Mouse (Mus musculus) gonadal fat pad, adult 2 months (tissue): ENCODE results near the gene Dyrk1a. TPM values are rescaled to one million over a fixed set of nuclear protein-coding genes. Genes with fewer than 3 reads are reported as not detected.

Source experiments
- DNase-seq: peaks from one replicate; pipeline ENCODE4 v3.0.0-alpha.2; 2012; ENCODE audit warnings: low read depth
- polyA plus RNA-seq: library from polyadenylated mRNA; depleted of rRNA; stranded (reverse); fragments of >200 nt; gene quantifications from 2 replicates; pipeline ENCODE4 v1.2.3, GENCODE M21; 2012; rRNA removed

The Dyrk1a gene
- 29.1 and 32.1 TPM in 2 replicates for polyA plus RNA-seq

DNA sequence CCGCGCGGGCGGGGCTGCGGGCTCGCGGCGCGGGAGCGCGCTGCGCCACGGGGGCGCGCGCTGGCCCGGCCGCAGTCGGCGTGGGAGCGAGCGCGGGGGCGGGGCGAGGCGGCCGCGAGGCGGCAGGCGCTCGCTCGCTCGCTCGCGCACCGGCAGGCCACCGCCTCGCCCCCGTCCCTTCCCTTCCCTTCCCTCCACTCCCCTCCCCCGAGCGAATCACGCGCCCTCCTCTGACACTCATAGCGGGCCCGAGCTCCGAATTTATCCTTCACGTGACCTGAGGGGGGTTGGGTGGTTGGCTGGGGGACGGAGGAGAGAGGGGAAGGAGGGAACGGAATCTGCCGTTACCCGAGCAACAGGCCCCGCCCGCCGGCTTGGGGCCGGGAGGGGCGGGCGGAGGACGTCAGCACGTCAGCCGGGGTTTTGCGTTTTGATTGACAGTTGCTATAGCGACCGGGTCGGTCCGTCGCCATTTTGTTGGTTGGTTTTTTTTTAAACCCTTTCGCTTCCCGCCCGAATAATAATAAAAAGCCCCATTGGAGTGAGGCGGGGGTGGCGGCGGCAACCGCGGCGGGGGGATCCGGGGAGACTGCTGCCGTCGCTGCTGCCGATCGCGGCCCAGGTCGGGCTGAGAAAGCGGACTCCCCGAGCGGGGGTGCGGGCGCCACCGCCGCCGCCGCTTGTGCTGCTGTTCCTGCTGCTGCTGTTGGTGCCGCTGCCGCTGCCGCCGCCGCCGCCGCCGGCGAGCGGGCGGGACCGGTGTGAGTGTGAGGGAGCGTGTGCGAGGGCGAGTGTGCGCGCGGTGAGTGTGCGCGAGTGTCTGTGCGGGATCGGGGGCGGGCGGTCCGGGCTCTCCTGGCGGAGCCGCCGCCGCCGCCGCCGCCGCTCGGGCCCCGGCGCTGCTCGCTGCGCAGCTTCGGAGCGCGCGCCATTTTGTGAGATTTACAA is at the start of gene Dyrk1a:
Dyrk1a (plus strand) TSS at position 782 of the 948 bp plus-strand sequence.
- DNase-seq: peak; percentile 87

DNA sequence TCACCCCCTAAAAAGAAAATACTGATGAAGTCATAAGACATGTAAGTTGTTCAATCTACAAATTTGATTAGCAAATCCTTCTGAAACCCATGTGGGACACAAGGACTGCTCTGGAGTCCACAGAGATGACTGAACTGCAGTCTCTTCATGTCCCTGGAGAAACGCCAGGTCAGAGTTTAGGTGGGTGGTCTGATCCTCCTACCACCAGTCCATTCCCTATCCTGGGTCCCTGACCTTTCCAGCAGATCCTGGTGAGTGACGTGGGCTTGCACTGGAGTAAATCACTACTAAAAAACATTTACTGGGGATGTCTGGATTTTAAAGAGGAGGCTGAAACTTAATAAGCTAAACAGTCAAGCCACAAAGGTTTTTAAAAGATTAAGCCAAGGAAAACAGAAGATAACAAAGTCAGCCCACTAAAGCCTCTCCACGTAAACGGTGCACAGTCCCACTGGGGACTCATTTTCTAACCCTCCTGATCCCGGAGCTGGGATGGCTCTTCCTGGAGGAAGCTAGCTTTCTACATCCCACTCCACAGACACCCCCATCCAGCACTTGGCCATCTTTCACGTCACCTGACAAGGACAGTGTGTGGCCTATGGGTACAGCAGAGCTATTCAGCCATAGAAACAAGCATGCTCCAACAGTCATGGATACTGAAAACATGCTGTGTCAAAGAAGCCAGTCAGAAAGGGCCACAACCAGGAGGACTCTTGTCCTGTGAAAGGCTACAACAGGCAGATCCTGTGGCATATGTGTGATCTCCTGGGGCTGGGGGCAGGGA is 46.0 kb upstream of the Dyrk1a start:
- no peak for DNase-seq

DNA sequence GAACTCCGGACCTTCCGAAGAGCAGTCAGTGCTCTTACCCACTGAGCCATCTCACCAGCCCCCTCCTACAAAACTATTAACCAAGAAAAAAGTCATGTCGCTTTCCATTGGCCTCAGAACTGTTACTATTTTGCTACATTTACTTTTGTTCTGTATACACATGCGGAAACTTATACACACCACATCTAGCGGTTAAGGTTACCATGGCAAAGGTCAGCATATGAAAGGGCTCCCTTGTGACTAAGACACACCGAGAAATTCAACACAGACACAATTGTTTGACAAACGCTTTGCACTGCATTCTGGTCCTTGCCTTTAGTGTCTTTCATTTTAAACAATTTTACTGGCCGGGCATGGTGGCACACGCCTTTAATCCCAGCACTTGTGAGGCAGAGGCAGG is 45.1 kb upstream of the Dyrk1a start:
- no peak for DNase-seq

DNA sequence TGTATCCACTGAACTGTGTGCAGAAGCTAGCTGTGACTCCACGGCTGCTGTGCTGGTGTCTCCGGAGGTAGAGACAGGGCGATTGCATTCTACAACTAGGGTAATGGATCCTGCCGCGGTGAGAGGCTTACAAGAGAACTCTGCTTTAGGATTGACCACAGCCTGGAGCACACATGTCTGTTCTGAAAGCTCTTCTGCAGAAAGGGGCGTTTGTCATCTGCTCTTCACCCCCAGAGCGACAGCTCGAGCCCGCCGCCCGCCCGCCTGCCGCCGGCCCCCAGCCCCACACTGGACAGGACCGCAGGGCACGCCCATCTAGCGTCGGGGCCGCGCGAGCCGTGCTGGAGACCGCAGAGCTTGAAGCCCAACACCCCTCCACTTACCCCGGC is 43.9 kb upstream of the Dyrk1a start:
- DNase-seq: no peak

DNA sequence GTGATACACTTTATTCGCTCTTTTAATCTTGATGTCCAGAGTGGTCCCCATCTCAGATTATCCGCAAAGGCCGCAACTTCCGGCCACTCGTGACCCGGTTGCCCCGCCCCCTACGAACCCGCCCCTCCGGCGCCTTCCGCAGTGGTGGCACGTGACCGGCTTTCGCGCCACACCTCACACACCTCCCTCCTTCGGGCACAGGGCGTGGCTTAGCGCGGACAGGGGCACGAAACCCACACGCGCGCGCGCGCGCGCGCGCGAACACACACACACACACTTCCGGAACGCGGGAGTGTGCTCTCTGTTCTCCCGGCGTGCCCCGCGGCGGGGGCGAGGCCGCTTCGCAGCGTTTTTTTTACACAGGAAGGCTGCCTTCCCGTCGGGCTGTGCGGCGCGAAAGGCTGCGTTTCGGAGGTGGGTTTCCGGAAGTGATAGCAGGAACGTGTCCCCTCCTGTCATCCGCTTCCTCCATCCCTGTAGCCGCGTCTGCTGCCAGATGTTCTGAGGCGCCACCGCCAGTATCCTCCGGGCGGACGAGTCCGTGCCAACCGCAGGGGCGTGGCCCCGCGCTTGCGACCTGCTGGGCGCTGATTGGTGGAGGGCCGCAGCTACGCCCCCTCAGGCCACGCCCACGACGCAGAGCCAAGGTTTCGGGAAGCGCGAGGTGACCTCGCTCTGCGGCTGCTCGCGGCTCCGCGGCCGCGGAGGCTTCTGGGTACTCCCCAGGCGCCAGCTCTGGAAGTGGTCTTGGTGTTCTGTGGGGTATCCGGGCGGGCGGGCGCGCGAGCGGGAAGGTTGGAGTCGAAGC is 43.3 kb upstream of the Dyrk1a start, which contains the start of gene Vps26c:
Vps26c (minus strand) TSS at position 487 of the 808 bp plus-strand sequence.
- DNase-seq: peak; percentile 68

DNA sequence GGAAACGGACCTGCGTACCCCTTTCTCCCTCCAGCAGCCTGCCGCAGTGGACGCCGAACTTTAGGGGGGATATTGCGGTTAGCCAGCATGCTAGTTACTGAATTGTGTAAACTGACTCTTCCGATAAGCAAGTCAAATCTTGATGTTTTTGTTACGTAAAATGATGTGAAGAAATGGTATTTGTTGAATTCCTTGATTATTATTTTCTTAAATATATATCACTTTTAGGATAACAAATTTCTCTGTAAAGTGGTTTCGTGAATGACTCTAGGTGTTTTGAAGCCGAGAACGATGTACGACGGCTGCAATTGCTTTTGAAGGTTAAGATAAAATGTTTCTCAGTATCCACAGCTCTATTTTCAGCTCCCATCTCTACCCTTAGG is 42.7 kb upstream of the Dyrk1a start:
- DNase-seq: no peak

DNA sequence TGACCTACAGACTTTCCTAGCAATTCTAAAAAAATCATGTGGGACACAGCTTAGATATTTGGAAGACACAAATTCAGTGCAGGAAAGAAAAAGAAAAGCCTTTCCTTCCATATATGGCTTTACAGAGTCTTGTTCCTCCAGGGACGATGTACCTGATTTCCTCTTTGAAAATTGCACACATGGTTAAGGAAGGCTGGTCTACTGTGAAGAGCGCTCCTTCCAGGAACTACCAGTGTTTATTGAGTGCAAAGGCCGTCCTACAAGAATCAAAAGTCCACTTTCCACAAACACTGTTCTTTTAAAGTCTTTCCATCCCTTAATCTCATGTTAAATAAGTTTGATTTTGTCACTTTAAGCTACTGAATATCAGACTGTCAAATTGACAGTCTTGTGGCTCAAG is 42.3 kb upstream of the Dyrk1a start:
- no peak for DNase-seq

DNA sequence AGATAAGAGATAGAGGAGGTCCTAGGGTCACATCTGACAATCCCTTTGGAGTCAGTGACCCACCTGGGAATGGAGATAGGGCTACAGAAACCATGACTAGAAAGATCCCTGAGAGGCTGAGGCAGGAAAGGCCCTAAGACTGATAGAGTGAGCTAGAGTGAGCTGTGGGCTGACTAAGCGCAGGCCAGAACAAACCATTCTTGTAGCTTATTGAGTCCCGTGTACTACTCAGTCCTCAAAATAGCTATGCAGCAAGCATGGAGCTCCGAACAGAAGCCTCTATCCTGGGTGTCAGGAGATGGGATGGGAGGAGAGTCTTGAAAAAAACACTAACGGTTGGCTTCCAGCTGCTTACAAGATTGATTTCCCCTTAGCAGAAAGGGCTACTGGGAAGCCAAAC is 38.5 kb upstream of the Dyrk1a start:
- DNase-seq: no peak

DNA sequence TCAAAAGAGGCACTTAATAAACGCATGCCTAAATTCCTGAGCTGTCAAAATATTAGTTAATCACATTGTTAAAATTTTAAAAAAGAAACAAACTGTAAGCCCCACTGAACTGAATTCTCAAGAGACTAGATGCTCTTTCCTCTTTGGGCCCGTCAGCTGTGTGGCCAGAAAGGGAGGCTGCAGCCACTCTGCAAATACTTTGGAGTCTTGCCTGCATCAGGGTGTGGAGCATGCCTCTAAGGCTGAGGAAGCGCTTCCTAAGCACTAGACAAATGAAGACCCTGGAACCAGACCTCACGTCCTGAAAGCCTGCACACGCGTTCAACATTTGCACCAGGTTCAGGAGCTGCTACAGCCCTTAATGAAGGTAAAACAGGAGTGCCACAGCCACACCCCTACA is 36.1 kb upstream of the Dyrk1a start:
- no peak for DNase-seq

DNA sequence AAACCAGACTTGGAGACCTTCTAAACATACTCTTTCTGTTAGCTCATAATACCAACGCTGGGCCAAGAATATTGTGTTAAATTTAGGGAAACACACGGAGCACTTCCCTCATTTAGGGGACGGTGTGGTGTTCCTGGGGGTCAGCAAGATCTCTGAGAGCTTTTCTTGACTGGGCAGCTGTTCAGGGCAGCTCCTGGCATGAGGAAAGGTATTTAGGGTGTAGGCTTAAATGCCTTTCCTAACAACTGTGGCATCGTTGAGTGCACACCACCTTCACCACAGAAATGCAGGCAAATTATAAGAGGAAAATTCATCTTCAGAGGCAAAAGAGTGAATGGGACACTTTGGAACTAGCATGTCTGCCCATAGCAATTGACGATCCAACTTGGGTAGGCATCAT is 34.1 kb upstream of the Dyrk1a start:
- no peak for DNase-seq

DNA sequence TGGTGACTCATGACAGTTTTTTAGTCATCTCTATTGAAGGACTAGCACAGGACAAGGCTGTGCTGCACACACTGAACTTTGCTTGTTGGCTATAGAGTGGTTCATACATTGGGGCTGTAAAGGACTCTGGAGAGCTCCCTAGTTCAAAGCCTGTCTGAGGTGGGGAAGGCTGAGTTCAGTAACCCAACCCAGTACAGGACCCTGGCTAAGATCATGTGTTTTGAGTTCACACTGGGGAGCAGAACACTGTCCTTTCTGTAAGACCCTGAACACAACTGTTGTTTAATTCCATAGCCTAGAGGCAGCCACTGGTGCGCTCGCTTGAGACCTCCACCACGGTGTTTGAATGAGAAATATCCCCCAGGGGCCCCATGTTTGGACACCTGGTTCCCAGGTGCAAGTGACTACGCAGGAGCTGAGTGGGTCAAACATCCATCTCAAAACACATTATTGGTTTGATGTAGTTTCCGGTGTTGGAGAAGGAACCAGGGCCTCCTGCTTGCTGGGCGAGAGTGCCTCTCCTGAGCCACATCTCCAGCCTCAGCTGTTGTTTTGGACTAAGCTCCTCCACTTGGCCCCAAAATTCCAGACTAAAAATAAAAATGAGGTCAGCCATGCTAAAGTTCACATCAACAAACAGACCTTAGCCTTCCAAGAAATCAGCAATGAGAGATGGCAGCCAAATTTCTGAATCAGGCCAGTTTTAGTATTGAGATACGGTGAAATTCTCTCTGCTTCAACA is 33.2 kb upstream of the Dyrk1a start:
- no peak for DNase-seq

DNA sequence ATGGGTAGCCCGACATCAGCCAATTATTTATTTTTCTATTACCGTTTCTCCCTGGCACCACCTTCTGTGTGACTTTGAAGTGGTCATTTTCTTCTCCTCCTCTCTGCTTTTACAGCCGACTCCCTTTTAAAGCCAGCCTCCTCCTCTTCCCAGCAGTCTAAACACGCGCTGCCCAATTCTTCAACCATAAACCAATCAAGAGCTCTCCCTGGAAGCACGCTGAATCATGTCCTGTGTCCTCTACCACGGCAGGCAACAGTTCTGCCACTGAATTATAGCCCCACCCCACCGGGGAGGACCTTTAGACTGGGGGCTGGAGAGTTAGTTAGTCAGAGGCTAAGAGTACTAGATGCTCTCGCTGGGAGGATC is 32.7 kb upstream of the Dyrk1a start:
- no peak for DNase-seq

DNA sequence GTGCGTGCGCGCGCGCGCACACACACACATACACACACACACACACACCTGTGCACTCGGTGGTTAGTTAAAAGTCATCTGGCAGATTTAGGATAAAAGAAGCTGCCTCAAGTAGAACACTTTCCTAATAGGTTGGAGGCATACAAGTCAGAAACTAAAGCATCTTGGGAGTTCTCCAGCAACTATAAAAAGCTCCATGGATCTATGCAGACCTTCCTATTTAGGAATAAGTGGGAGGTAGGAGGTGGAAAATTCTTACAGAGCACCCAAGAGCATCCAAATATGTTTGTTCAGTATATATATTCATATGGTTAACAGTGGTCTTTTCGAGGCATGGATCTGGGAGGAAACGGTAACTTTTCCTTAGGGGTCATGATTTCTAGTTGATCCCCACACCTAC is 29.7 kb upstream of the Dyrk1a start:
- no peak for DNase-seq

DNA sequence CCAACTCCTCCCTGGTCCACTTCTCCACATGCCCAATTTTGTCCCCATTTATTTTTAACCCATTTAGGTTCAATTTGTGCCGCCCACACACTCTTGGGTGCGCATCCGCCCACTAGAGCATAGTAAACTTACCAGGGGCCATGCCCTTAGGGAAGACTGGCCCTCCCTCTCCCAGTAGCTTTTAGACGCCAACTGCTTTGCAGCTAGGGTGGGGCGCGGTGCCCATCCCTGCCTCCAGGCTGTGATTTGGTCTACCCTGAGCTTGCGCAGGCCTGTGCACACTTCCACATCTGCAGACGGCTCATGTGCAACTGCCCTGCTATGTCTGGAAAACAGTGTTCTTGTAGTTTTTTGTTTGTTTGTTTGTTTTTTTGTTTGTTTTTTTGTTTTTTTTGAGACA is 26.9 kb upstream of the Dyrk1a start:
- no peak for DNase-seq

DNA sequence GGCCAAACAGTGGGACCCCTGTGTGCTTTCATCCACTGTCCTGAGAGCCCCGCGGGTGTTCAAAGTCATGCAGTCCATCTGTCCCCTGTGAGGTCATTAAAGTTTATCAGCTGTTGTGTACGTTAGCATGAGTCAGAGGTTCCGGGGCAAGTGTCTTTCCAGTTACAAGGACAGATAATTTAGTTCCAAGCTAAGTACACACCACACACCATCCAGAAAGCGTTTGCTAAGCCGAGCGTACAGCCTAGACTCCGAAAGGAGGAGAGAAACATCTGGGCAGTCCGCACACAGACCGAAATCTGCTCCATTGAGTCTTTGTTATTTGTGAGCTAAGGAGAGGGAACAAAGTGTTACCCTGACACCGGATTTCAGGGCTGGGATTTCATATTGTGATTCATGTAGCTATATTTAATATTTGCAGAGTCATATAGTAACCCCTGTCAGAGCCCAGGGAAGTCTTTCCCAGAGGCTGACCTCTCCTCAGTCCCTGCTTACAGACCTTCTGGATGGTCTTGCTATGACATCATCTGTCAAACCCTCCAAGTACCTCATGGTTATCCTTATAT is 25.2 kb upstream of the Dyrk1a start:
- DNase-seq: no peak

DNA sequence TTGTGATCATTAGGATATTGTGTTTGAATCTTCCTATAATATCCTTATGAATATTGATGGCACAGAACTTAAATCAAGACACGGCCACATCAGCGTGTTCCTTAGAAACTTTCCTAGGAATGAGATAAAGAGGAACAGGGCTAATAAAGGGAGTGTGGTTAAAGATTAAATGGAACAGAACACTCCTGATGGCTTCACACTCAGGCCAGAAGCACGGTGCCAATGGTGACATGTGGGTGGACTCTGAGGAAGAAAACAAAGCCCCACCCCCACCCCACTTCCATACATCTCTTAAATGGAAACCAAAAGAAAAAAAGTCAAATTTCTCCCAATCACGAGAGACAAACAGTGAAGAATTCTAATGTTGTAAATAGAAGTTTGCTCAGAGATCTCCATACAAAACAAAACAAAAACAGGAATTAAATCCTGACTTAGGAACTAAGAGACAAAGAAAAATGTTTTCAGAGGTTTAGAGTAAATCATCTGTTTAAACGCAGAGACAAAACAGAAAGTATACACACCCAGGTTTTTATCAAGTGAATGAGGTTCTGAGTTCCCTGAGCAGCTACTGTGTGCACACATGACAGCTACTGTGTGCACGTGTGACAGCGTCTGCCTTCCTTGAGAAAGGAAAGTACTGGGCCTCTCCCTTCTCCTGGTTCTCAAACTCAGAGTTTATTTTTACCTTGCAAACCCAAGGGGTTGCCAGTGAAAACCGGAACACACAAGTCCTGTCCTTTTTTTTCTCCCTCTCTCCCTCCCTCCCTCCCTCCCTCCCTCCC is 23.8 kb upstream of the Dyrk1a start:
- no peak for DNase-seq

DNA sequence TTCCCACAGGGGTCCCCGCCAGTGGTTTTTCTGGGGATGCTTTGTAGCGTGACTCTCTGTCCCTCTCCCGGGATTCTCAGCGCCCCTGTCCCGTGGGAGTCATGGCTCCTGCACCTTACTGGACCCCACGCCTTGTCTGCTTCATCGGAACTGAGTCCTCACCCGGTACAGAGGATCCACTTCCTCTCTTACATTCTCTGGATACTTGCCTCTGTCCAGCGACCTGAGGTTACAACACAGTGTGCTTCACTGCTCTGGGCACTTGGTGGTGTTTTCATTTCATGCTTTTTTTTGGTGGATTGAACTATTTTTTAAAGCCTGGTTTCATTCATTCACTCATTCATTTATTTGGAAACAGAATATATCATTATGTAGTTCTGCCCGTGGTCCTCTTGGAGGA is 20.0 kb upstream of the Dyrk1a start:
- no peak for DNase-seq

DNA sequence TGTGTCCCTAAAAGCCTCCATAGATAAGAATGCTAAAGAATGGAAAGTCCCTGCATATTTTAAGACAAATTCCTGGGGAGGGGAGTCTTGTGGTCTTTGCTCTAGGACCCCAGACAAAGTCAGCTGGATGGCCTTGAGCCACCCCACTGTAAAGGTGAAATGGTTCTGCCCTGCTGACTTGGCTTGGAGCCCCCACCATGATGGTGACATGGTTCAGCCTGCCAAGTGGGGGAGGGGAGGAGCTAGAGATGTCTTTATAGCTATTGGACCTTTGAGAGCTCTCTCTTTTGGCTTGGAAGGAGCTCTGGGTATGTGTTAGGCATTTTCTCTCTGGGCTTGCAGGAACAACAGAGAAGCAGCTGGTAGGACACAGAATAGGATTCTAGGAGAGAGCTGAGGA is 17.9 kb upstream of the Dyrk1a start:
- no peak for DNase-seq

DNA sequence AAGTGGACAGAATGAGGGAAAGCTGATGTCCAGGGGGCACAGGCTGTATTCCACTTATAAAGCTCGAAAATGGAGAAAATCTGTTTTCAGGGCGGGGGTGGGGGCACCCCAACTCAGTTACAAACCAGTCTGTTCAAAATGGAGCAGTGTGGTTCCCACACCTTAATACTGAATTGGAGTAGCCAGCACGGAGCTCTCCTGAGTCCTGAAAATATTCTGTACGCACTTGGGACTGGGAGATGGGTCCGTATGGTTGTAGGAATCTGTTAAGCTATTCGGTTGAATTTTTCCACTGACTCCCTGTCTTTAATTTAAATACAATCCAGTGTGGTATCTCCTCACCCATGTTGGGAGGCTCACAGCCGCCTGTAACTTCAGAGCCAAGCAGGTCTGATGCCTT is 14.5 kb upstream of the Dyrk1a start:
- DNase-seq: no peak

DNA sequence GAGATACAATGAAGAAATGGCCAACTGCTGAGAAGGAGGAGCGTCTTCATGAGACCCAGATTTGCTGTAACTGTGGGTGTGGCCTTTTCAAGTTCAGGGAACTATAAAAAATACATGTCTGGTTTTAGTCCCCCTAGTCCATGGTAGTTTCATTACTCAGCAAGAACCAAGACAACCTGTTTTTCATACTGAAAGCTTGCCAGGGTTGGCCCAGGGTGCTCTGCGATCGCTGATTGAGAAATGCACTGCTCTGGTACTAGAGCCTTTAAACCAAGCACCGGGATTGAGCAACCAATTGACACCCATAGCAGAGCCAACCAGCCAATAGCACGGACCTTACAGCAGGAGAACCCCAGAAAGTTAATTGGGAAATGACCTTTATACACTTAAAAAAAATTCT is 13.6 kb upstream of the Dyrk1a start:
- peak; percentile 92 for DNase-seq
